Mouse (Mus musculus): ENCODE measurements at regions not wholly inside any gene's neighbourhood (a gene's known extent, or its start where the extent isn't known, plus 50 kb on each side); places are given as distances from the start of the nearest gene placed in this dataset.

GRCm38 (mm10) chr13:35212276-35212675 is 185.4 kb upstream of the Eci2 start:
- no peak for DNase-seq (ENCODE audit: extremely low spot score)

- no peak for DNase-seq (ENCODE audit: extremely low spot score)
Measured at GRCm38 (mm10) chr13:35214219-35214618, 187.3 kb upstream of the Eci2 start.

GRCm38 (mm10) chr13:35226142-35226829 is 199.4 kb upstream of the Eci2 start:
- no peak for DNase-seq (ENCODE audit: extremely low spot score)

- DNase-seq (ENCODE audit: extremely low spot score): no peak
Measured at GRCm38 (mm10) chr13:35226944-35227343, 200.0 kb upstream of the Eci2 start.

GRCm38 (mm10) chr13:35229601-35230000 is 202.7 kb upstream of the Eci2 start:
- no peak for DNase-seq (ENCODE audit: extremely low spot score)

GRCm38 (mm10) chr13:35233636-35234035 is 206.7 kb upstream of the Eci2 start:
- DNase-seq (ENCODE audit: extremely low spot score): no peak

- DNase-seq (ENCODE audit: extremely low spot score): no peak
Measured at GRCm38 (mm10) chr13:35241443-35241842, 214.5 kb upstream of the Eci2 start.

- DNase-seq (ENCODE audit: extremely low spot score): no peak
Measured at GRCm38 (mm10) chr13:35243946-35244345, 217.1 kb upstream of the Eci2 start.

GRCm38 (mm10) chr13:35257386-35257785 is 230.5 kb upstream of the Eci2 start:
- DNase-seq (ENCODE audit: extremely low spot score): no peak

GRCm38 (mm10) chr13:35258720-35259119 is 231.8 kb upstream of the Eci2 start:
- DNase-seq (ENCODE audit: extremely low spot score): no peak

- no peak for DNase-seq (ENCODE audit: extremely low spot score)
Measured at GRCm38 (mm10) chr13:35283959-35284358, 257.1 kb upstream of the Eci2 start.

GRCm38 (mm10) chr13:35302088-35302487 is 275.2 kb upstream of the Eci2 start:
- DNase-seq (ENCODE audit: extremely low spot score): no peak

GRCm38 (mm10) chr13:35316772-35317171 is 289.9 kb upstream of the Eci2 start:
- DNase-seq (ENCODE audit: extremely low spot score): no peak

GRCm38 (mm10) chr13:35326682-35327242 is 299.9 kb upstream of the Eci2 start:
- DNase-seq (ENCODE audit: extremely low spot score): no peak

GRCm38 (mm10) chr13:35328320-35328719 is 301.4 kb upstream of the Eci2 start:
- DNase-seq (ENCODE audit: extremely low spot score): no peak

GRCm38 (mm10) chr13:35330926-35331325 is 304.0 kb upstream of the Eci2 start:
- DNase-seq (ENCODE audit: extremely low spot score): no peak

GRCm38 (mm10) chr13:35345507-35346129 is 314.0 kb upstream of the Cdyl start:
- no peak for DNase-seq (ENCODE audit: extremely low spot score)

GRCm38 (mm10) chr13:35348283-35348682 is 311.4 kb upstream of the Cdyl start:
- DNase-seq (ENCODE audit: extremely low spot score): no peak

GRCm38 (mm10) chr13:35359345-35359744 is 300.3 kb upstream of the Cdyl start:
- no peak for DNase-seq (ENCODE audit: extremely low spot score)

GRCm38 (mm10) chr13:35377487-35377886 is 282.1 kb upstream of the Cdyl start:
- no peak for DNase-seq (ENCODE audit: extremely low spot score)

- DNase-seq (ENCODE audit: extremely low spot score): no peak
Measured at GRCm38 (mm10) chr13:35379500-35379899, 280.1 kb upstream of the Cdyl start.

- DNase-seq (ENCODE audit: extremely low spot score): no peak
Measured at GRCm38 (mm10) chr13:35380224-35381009, 279.2 kb upstream of the Cdyl start.

All from embryo, embryonic 9.5 days (tissue).